ENCODE assay signal across 10 mouse cellular contexts in genomic region chr19:9110182-9110869, GRCm38 (mm10). TPM values are rescaled to one million over a fixed set of nuclear protein-coding genes. Genes with fewer than 3 reads are reported as not detected.
DNase-seq lines count a peak whose midpoint lies in the region; ATAC-seq lines count a peak whose summit lies in the region.
"Had no signal": no experiment of that assay in that cellular context is flagged by ENCODE, and none has a peak within 500 bp of the region (broad histone marks: within the 10 kb centered on the region; RNA-seq: fewer than 3 reads in every experiment).

No protein-coding gene starts in this region.

- H3K9ac ChIP-seq in limb, embryonic 11.5 days (ENCODE audit: low read length) = no peak overlapping the region
- no peak overlapping the region for H3K9ac ChIP-seq in intestine, embryonic 16.5 days (ENCODE audit: low read depth, low read length)
- H3K9ac ChIP-seq in limb, embryonic 13.5 days = no peak overlapping the region
- H3K9ac ChIP-seq in midbrain, embryonic 15.5 days = no peak overlapping the region

- no peaks in the 10 kb centered on the region for H3K9me3 ChIP-seq in limb, embryonic 11.5 days (ENCODE audit: control insufficient read depth, low read length)
- H3K9me3 ChIP-seq in limb, embryonic 10.5 days (replicated peaks) = no peaks in the 10 kb centered on the region
- no peaks in the 10 kb centered on the region for H3K9me3 ChIP-seq in intestine, embryonic 16.5 days (ENCODE audit: control insufficient read depth, low read length)
- no peaks in the 10 kb centered on the region for H3K9me3 ChIP-seq in limb, embryonic 13.5 days
- no peaks in the 10 kb centered on the region for H3K9me3 ChIP-seq in midbrain, embryonic 15.5 days
- H3K9me3 ChIP-seq: megakaryocyte, embryonic 14.5 days had no signal

- no peak overlapping the region for H3K4me2 ChIP-seq in limb, embryonic 11.5 days (ENCODE audit: low read depth, severe bottlenecking)
- no peak overlapping the region for H3K4me2 ChIP-seq in intestine, embryonic 16.5 days (ENCODE audit: low read depth, low read length)
- no peak overlapping the region for H3K4me2 ChIP-seq in limb, embryonic 13.5 days (replicated peaks)
- no peak overlapping the region for H3K4me2 ChIP-seq in midbrain, embryonic 15.5 days

- H3K4me3 ChIP-seq in limb, embryonic 11.5 days (ENCODE audit: low read depth, low read length) = no peak overlapping the region
- no peak overlapping the region for H3K4me3 ChIP-seq in limb, embryonic 10.5 days
- H3K4me3 ChIP-seq in intestine, embryonic 16.5 days (ENCODE audit: low read length) = no peak overlapping the region
- no peak overlapping the region for H3K4me3 ChIP-seq in limb, embryonic 13.5 days
- no peak overlapping the region for H3K4me3 ChIP-seq in midbrain, embryonic 15.5 days
- H3K4me3 ChIP-seq: megakaryocyte, embryonic 14.5 days had no signal

- no peaks in the 10 kb centered on the region for H3K27me3 ChIP-seq in limb, embryonic 11.5 days (ENCODE audit: control insufficient read depth, insufficient read depth, low read length)
- no peaks in the 10 kb centered on the region for H3K27me3 ChIP-seq in limb, embryonic 10.5 days (ENCODE audit: low read depth, poor library complexity, severe bottlenecking)
- no peaks in the 10 kb centered on the region for H3K27me3 ChIP-seq in intestine, embryonic 16.5 days (replicated peaks; ENCODE audit: control insufficient read depth, insufficient read depth, low read length)
- H3K27me3 ChIP-seq in limb, embryonic 13.5 days = no peaks in the 10 kb centered on the region
- H3K27me3 ChIP-seq in midbrain, embryonic 15.5 days (replicated peaks) = no peaks in the 10 kb centered on the region

- no peaks in the 10 kb centered on the region for H3K36me3 ChIP-seq in limb, embryonic 11.5 days (ENCODE audit: control insufficient read depth, insufficient read depth, low read length)
- H3K36me3 ChIP-seq in limb, embryonic 10.5 days = peaks cover 16% of the 10 kb centered on the region
- no peaks in the 10 kb centered on the region for H3K36me3 ChIP-seq in intestine, embryonic 16.5 days (ENCODE audit: control insufficient read depth, insufficient read depth, low read length)
- H3K36me3 ChIP-seq in limb, embryonic 13.5 days = peaks cover 18% of the 10 kb centered on the region
- H3K36me3 ChIP-seq in midbrain, embryonic 15.5 days (replicated peaks) = 0 out of 2 replicates have a peak, but pooled peaks cover 3% of the 10 kb centered on the region

- 59% methylated on average over 4 of the region's 4 CpGs for WGBS in limb, embryonic 11.5 days
- 60% methylated on average over 4 of the region's 4 CpGs for WGBS in limb, embryonic 10.5 days
- WGBS in intestine, embryonic 16.5 days = 49% methylated on average over 4 of the region's 4 CpGs
- 52% methylated on average over 4 of the region's 4 CpGs for WGBS in limb, embryonic 13.5 days
- WGBS in midbrain, embryonic 15.5 days = 59% methylated on average over 4 of the region's 4 CpGs

- peak; percentile 72; the same call in 1 of the 2 replicates for ATAC-seq in limb, embryonic 11.5 days (ENCODE audit: insufficient number of reproducible peaks, low FRiP score, low TSS enrichment, low read depth)
- peak; percentile 91 for ATAC-seq in granulocyte monocyte progenitor cell, adult 5-6 weeks (replicated peaks; ENCODE audit: poor library complexity, severe bottlenecking)
- ATAC-seq in intestine, embryonic 16.5 days = peak; percentile 47
- ATAC-seq in limb, embryonic 13.5 days (ENCODE audit: low FRiP score, low read depth) = peak; percentile 62; the same call in 1 of the 2 replicates
- ATAC-seq in midbrain, embryonic 15.5 days (replicated peaks) = peak; percentile 93

- peak; percentile 46 for DNase-seq in limb, embryonic 11.5 days (ENCODE audit: low spot score)
- no peak for DNase-seq in limb, embryonic 10.5 days (ENCODE audit: low spot score)
- DNase-seq in cerebellum, postnatal 10 days = peak; percentile 63 to 80
- peak; percentile 45 for DNase-seq in thymus, postnatal 14 days

- no peak overlapping the region for H3K27ac ChIP-seq in limb, embryonic 11.5 days (replicated peaks; ENCODE audit: low read depth, low read length)
- H3K27ac ChIP-seq in limb, embryonic 10.5 days = no peak overlapping the region
- H3K27ac ChIP-seq in intestine, embryonic 16.5 days (ENCODE audit: low read length) = no peak overlapping the region
- H3K27ac ChIP-seq in limb, embryonic 13.5 days = no peak overlapping the region
- no peak overlapping the region for H3K27ac ChIP-seq in midbrain, embryonic 15.5 days

- H3K4me1 ChIP-seq in limb, embryonic 11.5 days (ENCODE audit: control insufficient read depth, insufficient read depth, low read length) = no peaks in the 10 kb centered on the region; the same call in 1 of the 2 replicates
- peaks cover 18% of the 10 kb centered on the region for H3K4me1 ChIP-seq in limb, embryonic 10.5 days
- H3K4me1 ChIP-seq in intestine, embryonic 16.5 days (ENCODE audit: control insufficient read depth, insufficient read depth, low read length) = peaks cover 18% of the 10 kb centered on the region
- H3K4me1 ChIP-seq in limb, embryonic 13.5 days = peaks cover 18% of the 10 kb centered on the region
- H3K4me1 ChIP-seq in midbrain, embryonic 15.5 days = no peaks in the 10 kb centered on the region

RNA-seq across cellular contexts. Expression of gene Scgb1a1, which starts 22.6 kb away (rescaled TPM):
- not detected in 2 replicates for polyA plus RNA-seq in limb, embryonic 11.5 days (2014; fragmentation: Nextera tagmentation; extraction: Ambion mirVana)
- polyA plus RNA-seq in limb, embryonic 10.5 days (2016; fragmentation: Nextera tagmentation; extraction: Ambion mirVana) = not detected in 2 replicates
- total RNA-seq in granulocyte monocyte progenitor cell, adult 5-6 weeks (2014; fragmentation: Nextera tagmentation) = not detected in 2 replicates
- not detected in 2 replicates for total RNA-seq in granulocyte monocyte progenitor cell, adult 5-6 weeks (2017)
- polyA plus RNA-seq in intestine, embryonic 16.5 days (2015; fragmentation: Nextera tagmentation; extraction: Ambion mirVana) = not detected in 2 replicates
- not detected in 2 replicates for polyA plus RNA-seq in limb, embryonic 13.5 days (2015; fragmentation: Nextera tagmentation; extraction: Ambion mirVana)
- not detected in 2 replicates for polyA plus RNA-seq in midbrain, embryonic 15.5 days (2015; fragmentation: Nextera tagmentation; extraction: Ambion mirVana)
- total RNA-seq: adrenal gland, postnatal 36 days had no signal

RNA-seq across cellular contexts. Expression of gene Asrgl1, which starts 25.1 kb away (rescaled TPM):
- polyA plus RNA-seq in limb, embryonic 11.5 days (2014; fragmentation: Nextera tagmentation; extraction: Ambion mirVana) = 19.7 and 22.8 TPM in 2 replicates
- 16.9 and 20.7 TPM in 2 replicates for polyA plus RNA-seq in limb, embryonic 10.5 days (2016; fragmentation: Nextera tagmentation; extraction: Ambion mirVana)
- 22.0 and 32.6 TPM in 2 replicates for total RNA-seq in granulocyte monocyte progenitor cell, adult 5-6 weeks (2014; fragmentation: Nextera tagmentation)
- 26.9 and 30.5 TPM in 2 replicates for total RNA-seq in granulocyte monocyte progenitor cell, adult 5-6 weeks (2017)
- polyA plus RNA-seq in intestine, embryonic 16.5 days (2015; fragmentation: Nextera tagmentation; extraction: Ambion mirVana) = 7.2 and 10.4 TPM in 2 replicates
- polyA plus RNA-seq in limb, embryonic 13.5 days (2015; fragmentation: Nextera tagmentation; extraction: Ambion mirVana) = 17.8 and 19.0 TPM in 2 replicates
- polyA plus RNA-seq in midbrain, embryonic 15.5 days (2015; fragmentation: Nextera tagmentation; extraction: Ambion mirVana) = 20.3 and 24.1 TPM in 2 replicates
